ENCODE assay signal across 9 mouse cellular contexts in the genomic region with DNA sequence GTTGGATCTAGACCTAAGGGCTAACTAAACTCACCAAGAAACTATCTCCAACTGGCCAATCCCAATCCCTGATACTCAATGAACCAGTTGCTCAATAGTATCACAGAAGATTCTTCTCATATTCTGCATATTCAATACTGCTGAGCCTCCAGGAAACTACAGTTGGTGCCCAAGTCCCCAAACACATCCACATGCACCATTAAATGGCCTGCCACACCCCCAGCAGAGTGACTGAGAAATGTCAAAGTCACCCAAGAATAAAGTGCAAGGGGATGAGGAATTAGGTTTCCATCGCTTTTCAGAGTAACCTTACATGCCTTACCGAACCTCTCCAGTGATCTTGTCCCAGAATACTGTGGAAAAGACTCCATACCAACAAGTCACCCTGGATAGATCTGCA. TPM values are rescaled to one million over a fixed set of nuclear protein-coding genes. Genes with fewer than 3 reads are reported as not detected.
A peak's percentile ranks its signal among the peaks of the same experiment; 100 is the strongest.
DNase-seq lines count a peak whose midpoint lies in the region; ATAC-seq lines count a peak whose summit lies in the region.
"Had no signal": no experiment of that assay in that cellular context is flagged by ENCODE, and none has a peak within 500 bp of the region (broad histone marks: within the 10 kb centered on the region; RNA-seq: fewer than 3 reads in every experiment).

No protein-coding gene starts in this region.

- H3K36me3 ChIP-seq in heart, embryonic 11.5 days (ENCODE audit: control insufficient read depth, insufficient read depth, low read length) = no peaks in the 10 kb centered on the region
- H3K36me3 ChIP-seq in neural tube, embryonic 12.5 days = no peaks in the 10 kb centered on the region
- no peaks in the 10 kb centered on the region for H3K36me3 ChIP-seq in liver, embryonic 13.5 days

- WGBS in heart, embryonic 11.5 days (ENCODE audit: insufficient replicate concordance) = 80% methylated on average over 2 of the region's 2 CpGs
- WGBS in neural tube, embryonic 12.5 days = 88% methylated on average over 2 of the region's 2 CpGs
- 78% methylated on average over 2 of the region's 2 CpGs for WGBS in liver, embryonic 13.5 days (ENCODE audit: insufficient replicate concordance)

- H3K4me1 ChIP-seq in heart, embryonic 11.5 days (ENCODE audit: control insufficient read depth, insufficient read depth, low read length) = peaks cover 13% of the 10 kb centered on the region; the same call in 1 of the 2 replicates
- H3K4me1 ChIP-seq in neural tube, embryonic 12.5 days = peaks cover 10% of the 10 kb centered on the region; the same call in 1 of the 2 replicates
- H3K4me1 ChIP-seq in liver, embryonic 13.5 days (replicated peaks) = peaks cover 45% of the 10 kb centered on the region

- H3K4me2 ChIP-seq in heart, embryonic 11.5 days = peak overlapping the region; percentile 89
- peak overlapping the region; percentile 88 for H3K4me2 ChIP-seq in neural tube, embryonic 12.5 days (replicated peaks)
- peak overlapping the region; percentile 97 for H3K4me2 ChIP-seq in liver, embryonic 13.5 days

- no peak overlapping the region for H3K9ac ChIP-seq in heart, embryonic 11.5 days (ENCODE audit: low read depth, low read length)
- H3K9ac ChIP-seq in neural tube, embryonic 12.5 days = no peak overlapping the region
- H3K9ac ChIP-seq in liver, embryonic 13.5 days = 0 out of 2 replicates have a peak overlapping the region, but pooled peaks have one; percentile 84

- ATAC-seq in heart, embryonic 11.5 days (replicated peaks; ENCODE audit: insufficient number of reproducible peaks, low FRiP score, low TSS enrichment) = no peak
- no peak for ATAC-seq in neural tube, embryonic 12.5 days (ENCODE audit: low FRiP score, low read depth)
- ATAC-seq in liver, embryonic 13.5 days (ENCODE audit: low read depth) = no peak

- H3K27ac ChIP-seq in heart, embryonic 11.5 days (ENCODE audit: low read depth, low read length) = no peak overlapping the region
- no peak overlapping the region for H3K27ac ChIP-seq in neural tube, embryonic 12.5 days
- no peak overlapping the region for H3K27ac ChIP-seq in liver, embryonic 13.5 days

- H3K4me3 ChIP-seq in heart, embryonic 11.5 days (ENCODE audit: low read depth, low read length) = no peak overlapping the region
- no peak overlapping the region for H3K4me3 ChIP-seq in neural tube, embryonic 12.5 days
- H3K4me3 ChIP-seq in liver, embryonic 13.5 days (replicated peaks) = no peak overlapping the region

- H3K27me3 ChIP-seq in heart, embryonic 11.5 days (ENCODE audit: control insufficient read depth, insufficient read depth, low read length) = no peaks in the 10 kb centered on the region
- H3K27me3 ChIP-seq in neural tube, embryonic 12.5 days (replicated peaks) = no peaks in the 10 kb centered on the region
- H3K27me3 ChIP-seq in liver, embryonic 13.5 days = no peaks in the 10 kb centered on the region

- no peaks in the 10 kb centered on the region for H3K9me3 ChIP-seq in heart, embryonic 11.5 days (replicated peaks; ENCODE audit: control insufficient read depth, low read length)
- H3K9me3 ChIP-seq in neural tube, embryonic 12.5 days = no peaks in the 10 kb centered on the region
- no peaks in the 10 kb centered on the region for H3K9me3 ChIP-seq in liver, embryonic 13.5 days (replicated peaks)

- no peak for DNase-seq in heart, adult 8-10 months (ENCODE audit: low spot score)
- DNase-seq in neural tube, embryonic 10.5 days (ENCODE audit: extremely low spot score, low spot score) = no peak
- no peak for DNase-seq in liver, embryonic 13.5 days
- DNase-seq in layer of hippocampus, adult 8-10 months (ENCODE audit: low spot score in 2 of 2) = no peak
- DNase-seq in thymus, postnatal 25 days = no peak
- no peak for DNase-seq in lung, postnatal 14 days
- DNase-seq: cerebellum, adult 9-11 months had no signal

RNA-seq across cellular contexts. Expression of a gene that starts 1.2 kb away (rescaled TPM):
- polyA plus RNA-seq in heart, embryonic 11.5 days (2014; fragmentation: Nextera tagmentation; extraction: Ambion mirVana) = 8.1 and 9.2 TPM in 2 replicates
- total RNA-seq in heart, adult 8-10 months (2022) = 10 to 100 TPM; 19.8 to 26.2 (median 23.5) TPM
- 7.4 and 7.6 TPM in 2 replicates for polyA plus RNA-seq in neural tube, embryonic 12.5 days (2016; fragmentation: Nextera tagmentation; extraction: Ambion mirVana)
- polyA plus RNA-seq in liver, embryonic 13.5 days (2015; fragmentation: Nextera tagmentation; extraction: Ambion mirVana) = 2.4 and 3.2 TPM in 2 replicates
- 10 to 100 TPM; 11.4 to 13.4 (median 12.1) TPM for total RNA-seq in layer of hippocampus, adult 8-10 months (2022)

RNA-seq across cellular contexts. Expression of a gene that starts 31.2 kb away (rescaled TPM):
- 0.63 TPM in 1 of 2 replicates, not detected in the other for polyA plus RNA-seq in heart, embryonic 11.5 days (2014; fragmentation: Nextera tagmentation; extraction: Ambion mirVana)
- total RNA-seq in heart, adult 8-10 months (2022) = 1 to 10 TPM; 1.2 to 3.0 (median 2.1) TPM
- 0.19 TPM in 1 of 2 replicates, not detected in the other for polyA plus RNA-seq in neural tube, embryonic 12.5 days (2016; fragmentation: Nextera tagmentation; extraction: Ambion mirVana)
- polyA plus RNA-seq in liver, embryonic 13.5 days (2015; fragmentation: Nextera tagmentation; extraction: Ambion mirVana) = 0.14 TPM in 1 of 2 replicates, not detected in the other
- 10 to 100 TPM in 1 of 4 experiments, 1 to 10 TPM in 3; 6.0 to 12.4 (median 8.1) TPM for total RNA-seq in layer of hippocampus, adult 8-10 months (2022)
